Mouse (Mus musculus): ENCODE data around the gene Gm10490. TPM values are rescaled to one million over a fixed set of nuclear protein-coding genes. Genes with fewer than 3 reads are reported as not detected.
"Not testable (repeated sequence)": the region's sequence is repeated elsewhere in the genome, so short reads cannot be mapped to it uniquely, and the experiment has no call there.

Gm10490 gene
- not detected in 2 replicates for polyA plus RNA-seq (2012; rRNA removed)

DNA sequence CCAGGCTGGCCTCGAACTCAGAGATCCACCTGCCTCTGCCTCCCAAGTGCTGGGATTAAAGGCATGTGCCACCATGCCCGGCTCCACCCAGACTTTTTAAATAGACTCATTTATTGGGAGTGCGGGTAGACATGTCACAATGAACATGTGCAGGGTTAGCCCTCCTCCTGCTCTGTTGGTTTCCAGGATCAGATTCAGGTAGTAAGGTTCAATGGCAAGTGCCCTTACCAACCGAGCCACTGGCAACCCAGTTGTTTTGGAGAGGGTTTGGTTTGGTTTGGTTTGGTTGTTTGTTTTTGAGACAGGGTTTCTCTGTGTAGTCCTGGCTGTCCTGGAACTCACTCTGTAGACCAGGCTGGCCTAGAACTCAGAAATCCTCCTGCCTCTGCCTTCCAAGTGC is at the start of gene Gm10490:
Gene Gm10490, plus strand, starts transcription at position 301 of the 400 bp plus-strand sequence.
- 88% methylated on average over 4 of the region's 4 CpGs for WGBS
- not testable (repeated sequence) for DNase-seq (ENCODE audit: low read depth, low spot score)

- 81% methylated on average over 1 of the region's 1 CpGs for WGBS
- no peak for DNase-seq (ENCODE audit: low read depth, low spot score)
Observed at GRCm38 (mm10) chrX:7863181-7863580, 46.2 kb upstream of the Gm10490 start.

- WGBS, result 78% methylated on average over 3 of the region's 3 CpGs
Observed at GRCm38 (mm10) chrX:7864551-7864950, 44.8 kb upstream of the Gm10490 start.

DNA sequence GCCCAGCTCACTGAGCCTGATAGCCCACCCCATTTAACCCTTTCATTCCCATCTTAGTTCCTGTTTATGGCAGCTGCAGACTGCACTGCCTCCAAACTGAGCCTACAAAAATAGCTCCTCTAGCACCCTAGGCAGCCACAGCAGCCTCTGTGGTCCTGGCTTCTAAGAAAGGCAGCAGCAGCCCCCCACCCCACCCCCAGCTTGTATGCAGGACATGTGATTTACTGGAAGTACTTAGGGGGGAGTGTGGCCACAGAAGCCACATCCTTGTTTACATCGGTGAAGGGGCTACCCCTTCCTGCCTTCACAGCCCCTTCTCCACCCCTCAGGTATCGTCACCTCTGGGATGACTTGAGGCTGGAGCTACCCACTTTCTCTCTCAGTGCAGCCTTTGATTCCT is 44.0 kb upstream of the Gm10490 start:
- WGBS, result 72% methylated on average over 2 of the region's 2 CpGs
- DNase-seq (ENCODE audit: low read depth, low spot score), result no peak

More at GRCm38 (mm10) chrX:7864551-7864950, 44.8 kb upstream of the Gm10490 start:
- no peak for DNase-seq (ENCODE audit: low read depth, low spot score)

GRCm38 (mm10) chrX:7865786-7866185 is 43.6 kb upstream of the Gm10490 start:
- no peak for DNase-seq (ENCODE audit: low read depth, low spot score)
- 56% methylated on average over 2 of the region's 2 CpGs for WGBS

DNA sequence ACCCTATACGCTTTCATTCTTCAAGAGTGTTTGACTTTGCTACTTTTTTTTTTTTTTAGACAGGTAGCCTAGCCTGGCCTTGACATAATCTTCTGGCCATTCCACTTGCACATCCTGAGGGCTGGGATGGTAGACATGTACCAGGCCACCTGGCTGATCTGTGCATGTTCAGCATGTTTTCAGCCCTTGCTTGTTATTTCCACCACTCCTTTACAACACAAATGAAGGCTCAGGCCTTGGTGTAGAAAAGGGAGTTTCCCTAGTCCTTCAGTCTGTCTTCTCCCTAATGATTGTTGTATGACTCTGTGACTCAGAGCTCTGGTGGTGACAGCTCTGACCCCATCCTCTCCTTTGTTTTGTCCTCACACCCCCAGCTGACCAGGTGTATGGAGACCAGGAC is 42.2 kb upstream of the Gm10490 start:
- 92% methylated on average over 1 of the region's 1 CpGs for WGBS

GRCm38 (mm10) chrX:7868506-7868905 is 40.8 kb upstream of the Gm10490 start:
- DNase-seq (ENCODE audit: low read depth, low spot score), result no peak
- WGBS, result 73% methylated on average over 2 of the region's 2 CpGs

More for the DNA sequence above, 42.2 kb upstream of the Gm10490 start:
- DNase-seq (ENCODE audit: low read depth, low spot score), result no peak

DNA sequence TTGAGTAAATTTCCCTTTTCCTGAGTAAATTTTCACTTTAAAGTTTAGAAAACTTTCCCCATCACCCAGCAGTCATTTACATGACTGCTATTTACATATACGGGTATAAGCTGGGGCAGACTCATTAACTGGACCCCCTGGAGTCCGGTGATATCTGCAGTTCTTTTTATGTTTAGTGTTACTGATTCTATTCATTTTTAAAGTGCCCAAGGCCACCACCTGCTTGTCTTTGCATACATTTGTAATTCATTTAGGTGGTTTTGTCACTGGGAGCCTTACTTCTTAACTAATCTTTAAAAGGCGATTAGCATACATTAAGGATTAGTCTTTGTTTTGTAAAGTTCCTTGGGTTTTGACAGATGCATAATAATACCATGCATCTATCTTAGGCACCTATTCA is 39.5 kb upstream of the Gm10490 start:
- WGBS, result 59% methylated on average over 3 of the region's 3 CpGs
- DNase-seq (ENCODE audit: low read depth, low spot score), result no peak

DNA sequence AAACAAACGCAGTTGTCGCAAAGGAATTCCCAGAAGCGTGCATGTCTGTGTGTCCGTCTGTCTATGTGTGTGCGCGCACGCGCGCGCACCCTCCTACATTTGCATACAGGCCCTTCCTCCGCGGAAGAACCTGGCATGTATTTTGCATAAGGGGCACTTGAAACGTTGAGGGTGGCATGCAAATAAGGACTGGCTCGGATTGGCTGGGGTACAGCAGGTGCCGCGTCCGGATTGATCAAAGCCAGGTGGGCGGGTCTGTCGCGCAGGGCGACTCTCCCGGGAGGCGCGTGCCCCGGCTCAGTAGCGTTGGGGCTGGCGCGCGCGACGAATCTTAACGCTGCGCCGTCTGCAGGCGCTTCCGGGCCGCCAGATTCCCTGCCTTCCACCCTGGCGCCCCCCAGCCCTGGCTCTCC is 31.3 kb upstream of the Gm10490 start, which contains the start of gene Pim2:
Gene Pim2, plus strand, starts transcription at position 256 of the 413 bp plus-strand sequence.
- DNase-seq (ENCODE audit: low read depth, low spot score), result peak; percentile 40

DNA sequence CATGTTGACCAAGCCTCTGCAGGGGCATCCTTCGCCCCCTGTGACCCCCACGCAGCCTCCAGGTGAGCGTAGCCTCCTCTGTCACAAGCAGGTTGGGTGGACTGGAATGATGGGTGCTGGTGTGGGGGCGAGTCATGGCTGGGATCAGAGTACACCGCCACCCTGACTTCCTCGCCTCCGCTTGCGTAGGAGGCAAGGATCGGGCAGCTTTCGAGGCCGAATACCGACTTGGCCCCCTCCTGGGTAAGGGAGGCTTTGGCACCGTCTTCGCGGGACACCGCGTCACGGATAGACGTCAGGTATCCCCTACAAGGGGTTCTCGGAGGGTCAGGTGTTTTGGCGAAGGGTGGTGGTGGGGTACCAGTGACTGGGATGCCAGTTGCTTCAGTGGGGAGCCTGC is 30.8 kb upstream of the Gm10490 start:
- WGBS, result 22% methylated on average over 21 of the region's 21 CpGs
- no peak for DNase-seq (ENCODE audit: low read depth, low spot score)

More for the DNA sequence above, 31.3 kb upstream of the Gm10490 start, which contains the start of gene Pim2:
- 14% methylated on average over 38 of the region's 38 CpGs for WGBS

DNA sequence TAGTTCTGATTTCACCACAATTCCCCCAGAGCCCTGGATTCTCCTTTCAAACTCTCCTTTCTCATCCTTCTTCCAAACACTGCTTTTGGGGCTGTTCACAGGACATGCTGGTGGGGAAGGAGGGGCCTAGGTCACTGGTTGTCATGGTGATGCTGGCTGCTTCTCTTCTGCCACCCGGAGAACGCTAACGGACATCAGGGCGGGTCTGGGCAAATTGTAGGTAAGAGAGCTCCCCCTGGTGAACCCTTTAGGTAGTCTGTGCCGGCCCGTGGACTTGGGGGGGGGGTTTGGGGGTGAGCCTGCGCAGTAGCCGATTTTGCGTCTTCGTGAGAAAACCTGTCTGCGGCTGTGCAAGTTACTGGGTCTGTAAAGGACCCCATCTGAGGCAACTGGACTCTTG is 29.5 kb upstream of the Gm10490 start:
- WGBS, result 16% methylated on average over 11 of the region's 11 CpGs
- DNase-seq (ENCODE audit: low read depth, low spot score), result no peak

DNA sequence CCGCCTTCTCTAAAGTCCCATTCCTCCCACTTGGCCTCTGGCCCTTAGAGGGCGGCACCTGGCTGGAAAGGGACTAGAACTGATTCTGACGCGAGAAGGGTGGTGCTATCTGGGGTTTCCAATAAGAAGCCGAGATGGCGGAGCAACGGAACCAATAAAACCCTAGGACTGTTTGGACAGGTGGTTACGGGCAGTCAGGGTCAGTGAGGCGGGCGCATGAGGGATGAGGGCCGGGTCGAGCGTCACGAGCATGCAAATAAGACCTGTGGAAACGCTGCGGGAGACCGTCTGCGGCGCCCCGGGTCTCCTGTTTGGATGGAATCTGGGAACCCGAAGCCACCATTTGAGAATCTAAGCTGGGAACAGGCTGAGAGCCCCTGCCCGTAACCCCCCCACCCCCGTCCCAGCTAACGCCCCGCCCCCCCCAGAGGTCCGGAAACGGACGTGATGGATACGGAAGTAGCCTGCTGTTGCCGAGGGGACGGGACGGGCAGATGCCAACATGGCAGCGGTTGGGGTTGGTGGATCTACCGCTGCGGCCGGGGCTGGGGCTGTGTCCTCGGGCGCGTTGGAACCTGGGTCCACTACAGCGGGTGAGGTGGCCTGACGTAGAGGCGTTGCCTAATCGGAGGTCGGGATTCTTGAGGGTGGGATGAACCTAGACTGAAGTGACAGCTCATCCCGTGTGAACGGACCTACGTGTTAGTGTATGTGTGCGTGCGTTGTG is 25.3 kb upstream of the Gm10490 start, which contains the start of gene Slc35a2:
Gene Slc35a2, plus strand, starts transcription at position 188 of the 727 bp plus-strand sequence.
- WGBS, result 15% methylated on average over 43 of the region's 49 CpGs
- peak; percentile 80 for DNase-seq (ENCODE audit: low read depth, low spot score)

GRCm38 (mm10) chrX:7898211-7898610 is 11.1 kb upstream of the Gm10490 start:
- DNase-seq (ENCODE audit: low read depth, low spot score), result no peak
- WGBS, result 30% methylated on average over 13 of the region's 13 CpGs

- DNase-seq (ENCODE audit: low read depth, low spot score), result peak; percentile 67
- WGBS, result 15% methylated on average over 62 of the region's 62 CpGs
Observed at GRCm38 (mm10) chrX:7898880-7899874, 10.2 kb upstream of the Gm10490 start, which contains the start of the genes Pqbp1 and Timm17b. Pqbp1 (minus strand) TSS chrX:7899269. Timm17b (plus strand) TSS chrX:7899357.

GRCm38 (mm10) chrX:7904441-7904840 is 4.9 kb upstream of the Gm10490 start:
- DNase-seq (ENCODE audit: low read depth, low spot score), result no peak
- WGBS, result 91% methylated on average over 5 of the region's 5 CpGs

- DNase-seq (ENCODE audit: low read depth, low spot score), result no peak
- 90% methylated on average over 5 of the region's 5 CpGs for WGBS
Observed at GRCm38 (mm10) chrX:7907735-7908134, 1.6 kb upstream of the Gm10490 start, which contains the start of gene Gm10491. Gm10491 (minus strand) TSS chrX:7907835.

GRCm38 (mm10) chrX:7910473-7910872 is 1.1 kb downstream of the Gm10490 start:
- WGBS, result 56% methylated on average over 6 of the region's 6 CpGs
- no peak for DNase-seq (ENCODE audit: low read depth, low spot score)

DNA sequence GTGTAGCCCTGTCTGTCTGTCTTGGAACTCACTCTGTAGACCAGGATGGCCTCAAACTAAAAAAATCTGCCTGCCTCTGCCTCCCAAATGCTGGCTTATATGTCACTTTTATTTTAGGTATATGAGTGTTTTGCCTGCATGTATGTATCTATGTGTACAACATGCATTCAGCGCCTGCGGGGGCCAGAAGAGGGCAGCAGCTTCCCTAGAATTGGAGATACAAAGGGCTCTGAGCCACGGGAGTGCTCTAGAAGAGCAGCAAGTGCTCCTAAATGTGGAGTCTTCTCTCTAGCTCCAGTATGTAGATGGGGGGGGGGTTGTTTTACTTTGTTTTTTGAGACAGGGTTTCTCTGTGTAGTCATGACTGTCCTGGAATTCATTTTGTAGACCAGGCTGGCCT is 6.3 kb downstream of the Gm10490 start:
- DNase-seq (ENCODE audit: low read depth, low spot score), result not testable (repeated sequence)
- 22% methylated on average over 3 of the region's 3 CpGs for WGBS

DNA sequence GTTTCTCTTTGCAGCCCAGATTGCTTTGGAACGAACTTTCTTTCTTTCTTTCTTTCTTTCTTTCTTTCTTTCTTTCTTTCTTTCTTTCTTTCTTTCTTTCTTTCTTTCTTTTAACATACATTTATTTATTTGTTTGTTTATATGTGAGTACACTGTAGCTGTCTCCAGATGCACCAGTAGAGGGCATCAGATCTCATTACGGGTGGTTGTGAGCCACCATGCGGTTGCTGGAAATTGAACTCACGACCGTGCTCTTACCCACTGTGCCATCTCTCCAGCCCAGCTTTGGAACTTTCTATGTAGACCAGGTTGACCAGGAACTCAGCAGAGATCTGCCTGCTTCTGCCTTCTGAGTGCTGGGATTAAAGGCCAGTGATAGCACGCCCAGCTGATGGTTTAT is 8.6 kb downstream of the Gm10490 start:
- not testable (repeated sequence) for DNase-seq (ENCODE audit: low read depth, low spot score)
- 72% methylated on average over 6 of the region's 6 CpGs for WGBS
